Comparison of ENCODE assay signal across 10 mouse cellular contexts in the genomic region with DNA sequence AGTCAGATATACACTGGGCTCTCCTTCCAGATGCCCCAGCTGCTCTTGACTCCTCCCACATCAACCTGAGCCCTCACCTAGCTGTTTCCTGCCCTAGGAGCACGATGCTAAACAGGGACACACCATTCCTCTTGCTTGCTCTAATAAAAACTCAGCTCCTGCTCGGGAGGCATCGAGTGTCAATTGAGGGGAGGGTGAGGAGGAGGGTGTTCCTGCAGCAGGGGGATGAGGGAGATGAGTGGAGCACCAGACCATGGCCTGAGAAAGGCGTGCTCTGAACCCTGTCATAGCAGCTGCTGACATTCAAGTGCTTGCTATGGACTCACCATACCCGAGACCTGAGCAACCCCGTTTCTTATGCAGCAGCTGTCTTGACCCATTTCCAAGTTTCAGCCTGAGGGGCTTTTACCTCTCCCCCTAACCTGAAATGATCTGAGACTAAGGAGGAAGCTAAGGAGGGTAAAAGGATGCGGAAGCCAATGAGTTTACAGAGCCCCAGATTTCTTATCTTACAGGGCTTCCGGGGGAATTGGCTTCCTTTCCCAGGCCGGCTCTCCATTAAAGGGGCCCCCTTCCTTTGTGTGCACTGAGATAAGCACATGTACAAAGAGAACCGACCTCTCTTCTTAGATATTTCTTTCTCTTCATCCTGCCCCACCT. TPM values are rescaled to one million over a fixed set of nuclear protein-coding genes. Genes with fewer than 3 reads are reported as not detected.
A peak's percentile ranks its signal among the peaks of the same experiment; 100 is the strongest.
DNase-seq lines count a peak whose midpoint lies in the region; ATAC-seq and TF ChIP-seq lines count a peak whose summit lies in the region.
"Had no signal": no experiment of that assay in that cellular context is flagged by ENCODE, and none has a peak within 500 bp of the region (broad histone marks: within the 10 kb centered on the region; RNA-seq: fewer than 3 reads in every experiment).

No protein-coding gene starts in this region.

- no peak overlapping the region for H3K27ac ChIP-seq in kidney, postnatal 0 days
- H3K27ac ChIP-seq in intestine, postnatal 0 days (ENCODE audit: low read depth, low read length) = no peak overlapping the region; the same call in 1 of the 2 replicates
- H3K27ac ChIP-seq in stomach, embryonic 14.5 days (ENCODE audit: low read length) = peak overlapping the region; percentile 80

- H3K4me3 ChIP-seq in kidney, postnatal 0 days (replicated peaks; ENCODE audit: low read depth, low read length) = no peak overlapping the region
- H3K4me3 ChIP-seq in intestine, postnatal 0 days (ENCODE audit: low read depth, low read length) = no peak overlapping the region
- no peak overlapping the region for H3K4me3 ChIP-seq in stomach, embryonic 14.5 days (ENCODE audit: low read depth, low read length)
- H3K4me3 ChIP-seq: embryonic facial prominence, embryonic 15.5 days had no signal

- peak; percentile 53 for DNase-seq in kidney, postnatal 0 days (ENCODE audit: low spot score)
- no peak for DNase-seq in kidney, adult 9 months
- DNase-seq in c-Kit-positive CD71-positive TER-119-negative erythroid progenitor cells, embryonic 14.5 days (ENCODE audit: low read depth) = peak; percentile 59
- DNase-seq in left cerebral cortex, postnatal 36 days (ENCODE audit: low spot score in 2 of 2) = no peak
- DNase-seq in spleen, postnatal 14 days (ENCODE audit: low spot score in 2 of 2) = no peak
- DNase-seq in ovary, postnatal 36 days (ENCODE audit: low spot score) = no peak
- DNase-seq: right cerebral cortex, postnatal 14 days had no signal

- no peak for TF ChIP-seq CTCF in kidney, postnatal 0 days (IDR thresholded peaks at IDR 0.05; ENCODE audit: low read depth)
- no peak for TF ChIP-seq CTCF in intestine, postnatal 0 days (IDR thresholded peaks at IDR 0.05; ENCODE audit: low read depth)

- no peaks in the 10 kb centered on the region for H3K27me3 ChIP-seq in kidney, postnatal 0 days (ENCODE audit: insufficient read depth, low read length)
- no peaks in the 10 kb centered on the region for H3K27me3 ChIP-seq in intestine, postnatal 0 days (replicated peaks; ENCODE audit: control insufficient read depth, insufficient read depth, low read length)
- no peaks in the 10 kb centered on the region for H3K27me3 ChIP-seq in stomach, embryonic 14.5 days (ENCODE audit: control insufficient read depth, insufficient read depth, low read length)
- H3K27me3 ChIP-seq: embryonic facial prominence, embryonic 15.5 days had no signal

- peaks cover 15% of the 10 kb centered on the region; the same call in 1 of the 2 replicates for H3K4me1 ChIP-seq in kidney, postnatal 0 days (replicated peaks; ENCODE audit: insufficient read depth, low read length)
- peaks cover 16% of the 10 kb centered on the region; the same call in 1 of the 2 replicates for H3K4me1 ChIP-seq in intestine, postnatal 0 days (replicated peaks; ENCODE audit: control insufficient read depth, insufficient read depth, low read length)
- peaks cover 33% of the 10 kb centered on the region for H3K4me1 ChIP-seq in stomach, embryonic 14.5 days (ENCODE audit: control insufficient read depth, insufficient read depth, low read length)

- H3K9me3 ChIP-seq in kidney, postnatal 0 days (replicated peaks; ENCODE audit: low read length) = no peaks in the 10 kb centered on the region
- no peaks in the 10 kb centered on the region for H3K9me3 ChIP-seq in intestine, postnatal 0 days (ENCODE audit: control insufficient read depth)
- no peaks in the 10 kb centered on the region for H3K9me3 ChIP-seq in stomach, embryonic 14.5 days (ENCODE audit: control insufficient read depth, low read depth, low read length)
- H3K9me3 ChIP-seq: embryonic facial prominence, embryonic 15.5 days had no signal

- H3K36me3 ChIP-seq in kidney, postnatal 0 days (ENCODE audit: insufficient read depth, low read length) = no peaks in the 10 kb centered on the region
- no peaks in the 10 kb centered on the region for H3K36me3 ChIP-seq in intestine, postnatal 0 days (ENCODE audit: control insufficient read depth, insufficient read depth)
- H3K36me3 ChIP-seq in stomach, embryonic 14.5 days (ENCODE audit: control insufficient read depth, insufficient read depth, low read length) = no peaks in the 10 kb centered on the region
- H3K36me3 ChIP-seq: embryonic facial prominence, embryonic 15.5 days had no signal

- 7% methylated on average over 10 of the region's 10 CpGs for WGBS in kidney, postnatal 0 days
- WGBS in intestine, postnatal 0 days = 9% methylated on average over 10 of the region's 10 CpGs
- WGBS in stomach, embryonic 14.5 days = 11% methylated on average over 10 of the region's 10 CpGs

- no peak overlapping the region for H3K9ac ChIP-seq in kidney, postnatal 0 days (ENCODE audit: low read depth, low read length)
- no peak overlapping the region for H3K9ac ChIP-seq in intestine, postnatal 0 days (ENCODE audit: low read depth, low read length)
- no peak overlapping the region for H3K9ac ChIP-seq in stomach, embryonic 14.5 days (replicated peaks; ENCODE audit: low read depth, low read length)
- H3K9ac ChIP-seq: embryonic facial prominence, embryonic 15.5 days had no signal

- intact Hi-C loops in left cerebral cortex, postnatal 36 days (cut with DNase I) = no loop called here

- ATAC-seq in kidney, postnatal 0 days (replicated peaks; ENCODE audit: low FRiP score, low read depth) = peak; percentile 65
- ATAC-seq in intestine, postnatal 0 days = peak; percentile 72
- peak; percentile 54 for ATAC-seq in stomach, embryonic 14.5 days (ENCODE audit: insufficient number of reproducible peaks, insufficient read depth, low FRiP score, low read depth)

- H3K4me2 ChIP-seq in kidney, postnatal 0 days (ENCODE audit: low read length) = no peak overlapping the region
- H3K4me2 ChIP-seq in intestine, postnatal 0 days (replicated peaks; ENCODE audit: low read depth) = peak overlapping the region; percentile 32
- no peak overlapping the region for H3K4me2 ChIP-seq in stomach, embryonic 14.5 days (replicated peaks; ENCODE audit: low read depth, low read length)
- H3K4me2 ChIP-seq: embryonic facial prominence, embryonic 15.5 days had no signal

RNA-seq across cellular contexts. Expression of a gene that starts 51.4 kb away (rescaled TPM):
- 14.8 and 19.0 TPM in 2 replicates for polyA plus RNA-seq in kidney, postnatal 0 days (2015; fragmentation: Nextera tagmentation; extraction: Ambion mirVana)
- polyA plus RNA-seq in intestine, postnatal 0 days (2015; fragmentation: Nextera tagmentation; extraction: Ambion mirVana) = 5.1 and 5.5 TPM in 2 replicates
- 55.0 and 57.6 TPM in 2 replicates for polyA plus RNA-seq in stomach, embryonic 14.5 days (2014; fragmentation: Nextera tagmentation; extraction: Ambion mirVana)
- 10 to 100 TPM in 1 of 2 experiments, 1 to 10 TPM in 1; 9.7 to 15.1 TPM for total RNA-seq in left cerebral cortex, postnatal 36 days (2021)

Comparison
In these comparisons a context has a peak if more than half of its experiments do, and no peak if none do; other contexts are left out.
1. DNase-seq: peak in kidney, postnatal 0 days (single experiment) and c-Kit-positive CD71-positive TER-119-negative erythroid progenitor cells, embryonic 14.5 days (single experiment); none in kidney, adult 9 months (single experiment), left cerebral cortex, postnatal 36 days (0 of 2), spleen, postnatal 14 days (0 of 2) and ovary, postnatal 36 days (single experiment).
2. Peak in every context shown above with its lines, with median percentiles within 50 percentile points of each other: ATAC-seq.